Comparison of ENCODE assay signal across 8 mouse cellular contexts in the genomic region with DNA sequence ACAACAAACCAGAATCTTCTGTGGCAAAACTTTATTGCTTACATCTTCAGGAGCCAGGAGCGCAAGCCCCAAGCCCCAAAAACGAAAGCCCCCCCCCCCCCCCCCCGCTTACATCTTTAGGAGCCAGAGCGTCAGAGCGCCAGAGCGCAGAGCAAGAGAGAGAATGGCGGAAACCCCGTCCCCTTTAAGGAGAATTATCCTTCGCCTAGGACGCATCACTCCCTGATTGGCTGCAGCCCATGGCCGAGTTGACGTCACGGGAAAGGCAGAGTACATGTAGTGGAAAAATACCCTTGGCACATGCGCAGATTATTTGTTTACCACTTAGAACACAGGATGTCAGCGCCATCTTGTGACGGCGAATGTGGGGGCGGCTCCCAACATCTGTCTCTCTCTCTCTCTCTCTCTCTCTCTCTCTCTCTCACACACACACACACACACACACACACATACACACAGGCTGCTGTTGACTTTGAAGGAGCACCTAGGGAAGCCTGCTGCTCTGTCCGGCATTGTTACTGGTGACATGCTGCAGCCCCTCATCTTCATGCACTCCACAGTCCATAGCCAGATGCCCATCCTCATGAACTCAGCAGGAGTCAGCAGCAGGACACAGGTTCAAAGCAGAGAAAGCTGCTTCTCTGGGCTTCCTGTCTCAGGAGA. TPM values are rescaled to one million over a fixed set of nuclear protein-coding genes. Genes with fewer than 3 reads are reported as not detected.
DNase-seq lines count a peak whose midpoint lies in the region; ATAC-seq and TF ChIP-seq lines count a peak whose summit lies in the region.
"Not testable (repeated sequence)": the region's sequence is repeated elsewhere in the genome, so short reads cannot be mapped to it uniquely, and the experiment has no call there.

No protein-coding gene starts in this region.

- peak; percentile 75 for DNase-seq in induced T-regulatory cell, adult 2 months (ENCODE audit: low read depth)
- not testable (repeated sequence) for DNase-seq in limb, embryonic 14.5 days (ENCODE audit: low spot score)

- H3K27ac ChIP-seq in ES-Bruce4 (ENCODE audit: insufficient read depth, low read length) = peak overlapping the region; percentile 90
- peak overlapping the region; percentile 37; the same call in 1 of the 2 replicates for H3K27ac ChIP-seq in embryonic facial prominence, embryonic 12.5 days
- peak overlapping the region; percentile 23; the same call in 1 of the 2 replicates for H3K27ac ChIP-seq in heart, embryonic 11.5 days (ENCODE audit: low read depth, low read length)
- peak overlapping the region; percentile 55; the same call in 1 of the 2 replicates for H3K27ac ChIP-seq in limb, embryonic 14.5 days (replicated peaks; ENCODE audit: low read depth, low read length)
- peak overlapping the region; percentile 39 for H3K27ac ChIP-seq in macrophage
- H3K27ac ChIP-seq in neural tube, embryonic 12.5 days; stomach, embryonic 16.5 days (ENCODE audit: low read length): not testable (repeated sequence)

- not testable (repeated sequence) for H3K36me3 ChIP-seq in ES-Bruce4 (ENCODE audit: control insufficient read depth, insufficient read depth, low read length, poor library complexity, severe bottlenecking)
- peaks cover 79% of the 10 kb centered on the region for H3K36me3 ChIP-seq in embryonic facial prominence, embryonic 12.5 days
- peaks cover 29% of the 10 kb centered on the region for H3K36me3 ChIP-seq in heart, embryonic 11.5 days (ENCODE audit: control insufficient read depth, insufficient read depth, low read length)
- H3K36me3 ChIP-seq in limb, embryonic 14.5 days (ENCODE audit: control insufficient read depth, insufficient read depth, low read length) = peaks cover 86% of the 10 kb centered on the region
- peaks cover 54% of the 10 kb centered on the region for H3K36me3 ChIP-seq in macrophage (ENCODE audit: inconsistent target)
- H3K36me3 ChIP-seq in neural tube, embryonic 12.5 days = peaks cover 89% of the 10 kb centered on the region
- peaks cover 33% of the 10 kb centered on the region for H3K36me3 ChIP-seq in stomach, embryonic 16.5 days (ENCODE audit: control insufficient read depth, insufficient read depth, low read length)

- TF ChIP-seq CTCF in ES-Bruce4 (IDR thresholded peaks at IDR 0.05; ENCODE audit: low read depth, low read length) = not testable (repeated sequence)

- WGBS in embryonic facial prominence, embryonic 12.5 days = 64% methylated on average over 14 of the region's 19 CpGs
- WGBS in heart, embryonic 11.5 days (ENCODE audit: insufficient replicate concordance) = 66% methylated on average over 6 of the region's 19 CpGs
- WGBS in limb, embryonic 14.5 days = 73% methylated on average over 9 of the region's 19 CpGs
- WGBS in macrophage (ENCODE audit: missing documents) = 67% methylated on average over 1 of the region's 19 CpGs
- 62% methylated on average over 16 of the region's 19 CpGs for WGBS in neural tube, embryonic 12.5 days
- 54% methylated on average over 10 of the region's 19 CpGs for WGBS in stomach, embryonic 16.5 days

- H3K4me2 ChIP-seq in embryonic facial prominence, embryonic 12.5 days (replicated peaks) = peak overlapping the region; percentile 31; the same call in 1 of the 2 replicates
- peak overlapping the region; percentile 50; the same call in 1 of the 2 replicates for H3K4me2 ChIP-seq in heart, embryonic 11.5 days
- H3K4me2 ChIP-seq in limb, embryonic 14.5 days (replicated peaks; ENCODE audit: low read depth, low read length, severe bottlenecking) = 0 out of 2 replicates have a peak overlapping the region, but pooled peaks have one; percentile 15
- peak overlapping the region; percentile 42 for H3K4me2 ChIP-seq in neural tube, embryonic 12.5 days (replicated peaks)
- not testable (repeated sequence) for H3K4me2 ChIP-seq in stomach, embryonic 16.5 days (ENCODE audit: low read depth, low read length)

- not testable (repeated sequence) for ATAC-seq in embryonic facial prominence, embryonic 12.5 days (ENCODE audit: insufficient number of reproducible peaks, insufficient read depth, low FRiP score, low TSS enrichment); heart, embryonic 11.5 days (replicated peaks; ENCODE audit: insufficient number of reproducible peaks, low FRiP score, low TSS enrichment); neural tube, embryonic 12.5 days (ENCODE audit: low FRiP score, low read depth); stomach, embryonic 16.5 days (ENCODE audit: insufficient read depth, low FRiP score)
- peak; percentile 42; the same call in 1 of the 2 replicates for ATAC-seq in limb, embryonic 14.5 days (ENCODE audit: low FRiP score, low read depth)

- not testable (repeated sequence) for H3K27me3 ChIP-seq in ES-Bruce4 (ENCODE audit: control insufficient read depth, insufficient read depth, low read length, poor library complexity, severe bottlenecking); embryonic facial prominence, embryonic 12.5 days; heart, embryonic 11.5 days (ENCODE audit: control insufficient read depth, insufficient read depth, low read length); limb, embryonic 14.5 days (ENCODE audit: control insufficient read depth, insufficient read depth, low read length); neural tube, embryonic 12.5 days (replicated peaks); stomach, embryonic 16.5 days (ENCODE audit: control insufficient read depth, insufficient read depth, low read length)

- peak overlapping the region; percentile 59 for H3K9ac ChIP-seq in ES-Bruce4 (ENCODE audit: low read depth, poor library complexity, severe bottlenecking)
- not testable (repeated sequence) for H3K9ac ChIP-seq in embryonic facial prominence, embryonic 12.5 days; heart, embryonic 11.5 days (ENCODE audit: low read depth, low read length); neural tube, embryonic 12.5 days; stomach, embryonic 16.5 days (ENCODE audit: low read length)
- peak overlapping the region; percentile 41; the same call in 1 of the 2 replicates for H3K9ac ChIP-seq in limb, embryonic 14.5 days (ENCODE audit: low read depth, low read length, severe bottlenecking)

- not testable (repeated sequence) for H3K4me1 ChIP-seq in ES-Bruce4 (ENCODE audit: control insufficient read depth, insufficient read depth, low read length); embryonic facial prominence, embryonic 12.5 days; heart, embryonic 11.5 days (ENCODE audit: control insufficient read depth, insufficient read depth, low read length); limb, embryonic 14.5 days (ENCODE audit: control insufficient read depth, insufficient read depth, low read length); neural tube, embryonic 12.5 days; stomach, embryonic 16.5 days (ENCODE audit: control insufficient read depth, insufficient read depth, low read length)

- H3K79me2 ChIP-seq in macrophage (ENCODE audit: inconsistent target) = not testable (repeated sequence)

- TF ChIP-seq EP300 in ES-Bruce4 (IDR thresholded peaks at IDR 0.05; ENCODE audit: insufficient read depth, low read depth, low read length) = not testable (repeated sequence)

- not testable (repeated sequence) for H3K9me3 ChIP-seq in ES-Bruce4 (replicated peaks; ENCODE audit: control insufficient read depth, insufficient read depth, low read length, poor library complexity, severe bottlenecking); embryonic facial prominence, embryonic 12.5 days; heart, embryonic 11.5 days (replicated peaks; ENCODE audit: control insufficient read depth, low read length); limb, embryonic 14.5 days (ENCODE audit: control insufficient read depth, low read length); neural tube, embryonic 12.5 days; stomach, embryonic 16.5 days (replicated peaks; ENCODE audit: control insufficient read depth, low read length)

- TF ChIP-seq POLR2A in ES-Bruce4 (IDR thresholded peaks at IDR 0.05; ENCODE audit: insufficient read depth, low read length); limb, embryonic 14.5 days (IDR thresholded peaks at IDR 0.05; ENCODE audit: borderline replicate concordance, extremely low read depth, insufficient read depth, insufficient read length): not testable (repeated sequence)

- H3K4me3 ChIP-seq in ES-Bruce4 (ENCODE audit: low read depth, low read length) (peak overlapping the region; percentile 85), macrophage (ENCODE audit: inconsistent target) (peak overlapping the region; percentile 32)
- peak overlapping the region; percentile 18; the same call in 1 of the 2 replicates for H3K4me3 ChIP-seq in embryonic facial prominence, embryonic 12.5 days
- peak overlapping the region; percentile 20 for H3K4me3 ChIP-seq in heart, embryonic 11.5 days (ENCODE audit: low read depth, low read length)
- peak overlapping the region; percentile 19 for H3K4me3 ChIP-seq in limb, embryonic 14.5 days (replicated peaks; ENCODE audit: low read length)
- 0 out of 2 replicates have a peak overlapping the region, but pooled peaks have one; percentile 9 for H3K4me3 ChIP-seq in neural tube, embryonic 12.5 days
- peak overlapping the region; percentile 29; the same call in 1 of the 2 replicates for H3K4me3 ChIP-seq in stomach, embryonic 16.5 days (replicated peaks; ENCODE audit: low read length)

RNA-seq across cellular contexts. Expression of gene Trafd1, which starts 55.1 kb away (rescaled TPM):
- polyA plus RNA-seq in ES-Bruce4 (2011; ENCODE audit: insufficient read depth, insufficient read length, low read depth, missing spikeins) = 23.1 and 25.9 TPM in 2 replicates
- polyA plus RNA-seq in embryonic facial prominence, embryonic 12.5 days (2016; fragmentation: Nextera tagmentation; extraction: Ambion mirVana) = 81.0 and 87.6 TPM in 2 replicates
- polyA plus RNA-seq in heart, embryonic 11.5 days (2014; fragmentation: Nextera tagmentation; extraction: Ambion mirVana) = 60.6 and 69.8 TPM in 2 replicates
- 102 and 109 TPM in 2 replicates for polyA plus RNA-seq in limb, embryonic 14.5 days (2012; rRNA removed)
- polyA plus RNA-seq in limb, embryonic 14.5 days (2014; fragmentation: Nextera tagmentation; extraction: Ambion mirVana) = 70.2 and 74.7 TPM in 2 replicates
- 1,000 to 10,000 TPM in 14 of 26 experiments, 100 to 1,000 TPM in 12; 286 to 2,059 (median 1,214) TPM for total RNA-seq in macrophage (2018; cell fraction: chromatin; rRNA removed)
- 100 to 1,000 TPM; 129 to 462 (median 246) TPM for total RNA-seq in macrophage (2018; cell fraction: cytosol; rRNA removed)
- total RNA-seq in macrophage (2018; cell fraction: nucleus; rRNA removed) = 1,000 to 10,000 TPM in 9 of 26 experiments, 100 to 1,000 TPM in 17; 314 to 1,459 (median 713) TPM
- polyA plus RNA-seq in macrophage (2018) = 97.3 to 304 TPM (median 148 TPM) in 3 replicates
- 116 and 119 TPM in 2 replicates for polyA plus RNA-seq in neural tube, embryonic 12.5 days (2016; fragmentation: Nextera tagmentation; extraction: Ambion mirVana)
- 74.7 and 77.1 TPM in 2 replicates for polyA plus RNA-seq in stomach, embryonic 16.5 days (2015; fragmentation: Nextera tagmentation; extraction: Ambion mirVana)

Comparison
In these comparisons a context has a peak if more than half of its experiments do, and no peak if none do; other contexts are left out.
1. H3K4me3 ChIP-seq: peak in every context shown above with its lines; median percentile 85 in ES-Bruce4; 32 in macrophage; 29 in stomach, embryonic 16.5 days; 20 in heart, embryonic 11.5 days; 19 in limb, embryonic 14.5 days; 18 in embryonic facial prominence, embryonic 12.5 days; 9 in neural tube, embryonic 12.5 days.